8 mouse cellular contexts compared by ENCODE assay signal in genomic region chr1:106711356-106712125, GRCm38 (mm10). TPM values are rescaled to one million over a fixed set of nuclear protein-coding genes. Genes with fewer than 3 reads are reported as not detected.
A peak's percentile ranks its signal among the peaks of the same experiment; 100 is the strongest.
DNase-seq lines count a peak whose midpoint lies in the region; ATAC-seq and TF ChIP-seq lines count a peak whose summit lies in the region.

No protein-coding gene starts in this region.

- no peak for ATAC-seq in heart, embryonic 13.5 days (ENCODE audit: extremely low read depth, insufficient number of reproducible peaks, low FRiP score, low TSS enrichment)
- no peak for ATAC-seq in hindbrain, embryonic 15.5 days (ENCODE audit: low FRiP score, low read depth)

- H3K4me3 ChIP-seq in heart, embryonic 13.5 days: peak overlapping the region; percentile 88
- H3K4me3 ChIP-seq in hindbrain, embryonic 15.5 days: peak overlapping the region; percentile 70
- peak overlapping the region; percentile 83 for H3K4me3 ChIP-seq in midbrain, embryonic 10.5 days

- no peak for TF ChIP-seq CTCF in brain, embryonic 14.5 days (IDR thresholded peaks at IDR 0.05; ENCODE audit: borderline replicate concordance, extremely low read depth, insufficient read depth, insufficient read length)

- 50% methylated on average over 12 of the region's 12 CpGs for WGBS in heart, embryonic 13.5 days
- WGBS in hindbrain, embryonic 15.5 days: 64% methylated on average over 12 of the region's 12 CpGs
- 79% methylated on average over 12 of the region's 12 CpGs for WGBS in midbrain, embryonic 10.5 days

- no peak for DNase-seq in heart, postnatal 25 days (ENCODE audit: low spot score)
- DNase-seq in brain, embryonic 14.5 days (ENCODE audit: low read depth): peak; percentile 13
- no peak for DNase-seq in midbrain, embryonic 10.5 days (ENCODE audit: low spot score)
- no peak for DNase-seq in left cerebral cortex, adult 8-10 months (ENCODE audit: low spot score in 2 of 2)
- DNase-seq in thymus, adult 18-20 months: no peak
- DNase-seq in embryo, embryonic 11 days: no peak

- H3K9ac ChIP-seq in heart, embryonic 13.5 days: peak overlapping the region; percentile 95
- peak overlapping the region; percentile 97 for H3K9ac ChIP-seq in hindbrain, embryonic 15.5 days

- H3K36me3 ChIP-seq in heart, embryonic 13.5 days: no peaks in the 10 kb centered on the region
- H3K36me3 ChIP-seq in hindbrain, embryonic 15.5 days: no peaks in the 10 kb centered on the region
- H3K36me3 ChIP-seq in midbrain, embryonic 10.5 days: no peaks in the 10 kb centered on the region

- no peak for TF ChIP-seq POLR2A in brain, embryonic 14.5 days (IDR thresholded peaks at IDR 0.05; ENCODE audit: borderline replicate concordance, extremely low read depth, insufficient read depth, insufficient read length, poor library complexity, severe bottlenecking)

- H3K4me2 ChIP-seq in heart, embryonic 13.5 days: peak overlapping the region; percentile 97
- H3K4me2 ChIP-seq in hindbrain, embryonic 15.5 days: peak overlapping the region; percentile 99

- intact Hi-C loops in heart, postnatal 25 days (cut with DNase I): loop anchor here (2.0 to 10.0 kb wide), 3 partner anchors 83 to 647 kb away; partner anchors contain the start of gene Phlpp1

- no peaks in the 10 kb centered on the region for H3K9me3 ChIP-seq in heart, embryonic 13.5 days
- H3K9me3 ChIP-seq in hindbrain, embryonic 15.5 days: no peaks in the 10 kb centered on the region
- no peaks in the 10 kb centered on the region for H3K9me3 ChIP-seq in midbrain, embryonic 10.5 days (replicated peaks)

- H3K27me3 ChIP-seq in heart, embryonic 13.5 days (replicated peaks): no peaks in the 10 kb centered on the region
- no peaks in the 10 kb centered on the region for H3K27me3 ChIP-seq in hindbrain, embryonic 15.5 days
- H3K27me3 ChIP-seq in midbrain, embryonic 10.5 days (ENCODE audit: low read depth, poor library complexity, severe bottlenecking): peaks cover 25% of the 10 kb centered on the region

- peaks cover 42% of the 10 kb centered on the region for H3K4me1 ChIP-seq in heart, embryonic 13.5 days
- peaks cover 34% of the 10 kb centered on the region for H3K4me1 ChIP-seq in hindbrain, embryonic 15.5 days (replicated peaks)
- peaks cover 31% of the 10 kb centered on the region for H3K4me1 ChIP-seq in midbrain, embryonic 10.5 days

- H3K27ac ChIP-seq in heart, embryonic 13.5 days (replicated peaks): no peak overlapping the region
- no peak overlapping the region for H3K27ac ChIP-seq in hindbrain, embryonic 15.5 days (replicated peaks)
- H3K27ac ChIP-seq in midbrain, embryonic 10.5 days (replicated peaks): no peak overlapping the region

RNA-seq across cellular contexts. Expression of gene Bcl2, which starts 2.5 kb away (rescaled TPM):
- polyA plus RNA-seq in heart, embryonic 13.5 days (2015; fragmentation: Nextera tagmentation; extraction: Ambion mirVana): 6.7 and 7.2 TPM in 2 replicates
- 1 to 10 TPM; 3.7 to 4.4 TPM for total RNA-seq in heart, postnatal 25 days (2021)
- 3.0 and 7.7 TPM in 2 replicates for polyA plus RNA-seq in brain, embryonic 14.5 days (2012; rRNA removed)
- 15.9 and 18.4 TPM in 2 replicates for polyA plus RNA-seq in hindbrain, embryonic 15.5 days (2015; fragmentation: Nextera tagmentation; extraction: Ambion mirVana)
- polyA plus RNA-seq in midbrain, embryonic 10.5 days (2016; fragmentation: Nextera tagmentation; extraction: Ambion mirVana): 8.9 and 9.9 TPM in 2 replicates
- total RNA-seq in left cerebral cortex, adult 8-10 months (2022): 10 to 100 TPM; 12.1 to 16.1 (median 13.3) TPM

RNA-seq across cellular contexts. Expression of gene Kdsr, which starts 48.0 kb away (rescaled TPM):
- polyA plus RNA-seq in heart, embryonic 13.5 days (2015; fragmentation: Nextera tagmentation; extraction: Ambion mirVana): 8.3 and 9.7 TPM in 2 replicates
- 1 to 10 TPM; 6.1 to 6.9 TPM for total RNA-seq in heart, postnatal 25 days (2021)
- polyA plus RNA-seq in brain, embryonic 14.5 days (2012; rRNA removed): 8.8 and 9.5 TPM in 2 replicates
- polyA plus RNA-seq in hindbrain, embryonic 15.5 days (2015; fragmentation: Nextera tagmentation; extraction: Ambion mirVana): 13.9 and 15.4 TPM in 2 replicates
- 7.2 and 7.5 TPM in 2 replicates for polyA plus RNA-seq in midbrain, embryonic 10.5 days (2016; fragmentation: Nextera tagmentation; extraction: Ambion mirVana)
- 10 to 100 TPM; 26.3 to 28.6 (median 28.1) TPM for total RNA-seq in left cerebral cortex, adult 8-10 months (2022)
